Mouse (Mus musculus): ENCODE measurements around the gene Slc39a11.

- no peak for TF ChIP-seq CTCF (IDR thresholded peaks at IDR 0.05; ENCODE audit: extremely low read depth, insufficient read length, insufficient replicate concordance, low read depth, low read length)
- no peak for TF ChIP-seq POLR2A (IDR thresholded peaks at IDR 0.05; ENCODE audit: low read depth, low read length)
Observed at GRCm38 (mm10) chr11:113431161-113431560, 218.7 kb downstream of the Slc39a11 start.

All from small intestine, adult 2 months (tissue).